Mouse (Mus musculus): ENCODE measurements around the gene Gucd1.

GRCm38 (mm10) chr10:75535423-75535822, 17.7 kb upstream of the Gucd1 start:
- TF ChIP-seq HCFC1 (IDR thresholded peaks at IDR 0.05; ENCODE audit: borderline replicate concordance, insufficient read depth, low read length) (no peak), CHD2 (IDR thresholded peaks at IDR 0.05; ENCODE audit: low read depth, low read length) (no peak), MAFK (IDR thresholded peaks at IDR 0.05; ENCODE audit: insufficient read depth, low read depth, low read length) (no peak), ZC3H11A (IDR thresholded peaks at IDR 0.05; ENCODE audit: borderline replicate concordance, low read depth, low read length) (no peak), ZNF384 (IDR thresholded peaks at IDR 0.05; ENCODE audit: low read depth, low read length) (no peak)
